Mouse (Mus musculus) hindbrain, postnatal 0 days (tissue): ENCODE measurements around the gene Ccdc6. TPM values are rescaled to one million over a fixed set of nuclear protein-coding genes. Genes with fewer than 3 reads are reported as not detected.
A peak's percentile ranks its signal among the peaks of the same experiment; 100 is the strongest.

ENCODE experiments used
- ATAC-seq: fragments of 200-750 bp; cut with Nextera tagmentation; 2 replicates; pipeline ENCODE4 v1.8.0; 2017; ENCODE audit warnings: mild to moderate bottlenecking, moderate TSS enrichment, moderate library complexity
- DNase-seq: peaks from one replicate; pipeline ENCODE4 v3.0.0-alpha.2; 2015; ENCODE audit warnings: low spot score
- H3K27ac ChIP-seq: fragments of 300-500 bp; sonication (generic); 2 replicates; pipeline ENCODE4 v1.5.1; 2014; ENCODE audit warnings: mild to moderate bottlenecking
- H3K27me3 ChIP-seq: fragments of 300-500 bp; sonication (generic); 2 replicates; pipeline ENCODE4 v1.6.1; 2014; ENCODE audit warnings: low read length, mixed read lengths; ENCODE audit not compliant: insufficient read depth
- H3K36me3 ChIP-seq: fragments of 300-500 bp; sonication (generic); 2 replicates; pipeline ENCODE4 v1.6.1; 2014; ENCODE audit warnings: low read length, mixed read lengths; ENCODE audit not compliant: insufficient read depth
- H3K4me1 ChIP-seq: fragments of 300-500 bp; sonication (generic); 2 replicates; pipeline ENCODE4 v1.6.1; 2014; ENCODE audit warnings: antibody characterized with exemption, low read length, mixed read lengths; ENCODE audit not compliant: insufficient read depth
- H3K4me2 ChIP-seq: fragments of 300-500 bp; sonication (generic); 2 replicates; pipeline ENCODE4 v1.6.1; 2014; ENCODE audit warnings: low read depth, mild to moderate bottlenecking, low read length, moderate library complexity, mixed read lengths
- H3K4me3 ChIP-seq: fragments of 300-500 bp; sonication (generic); 2 replicates; pipeline ENCODE4 v1.5.1; 2014; ENCODE audit warnings: low read length
- H3K9ac ChIP-seq: fragments of 300-500 bp; sonication (generic); replicated peaks from 2 replicates; pipeline ENCODE4 v1.6.1; 2014; ENCODE audit warnings: mild to moderate bottlenecking, low read length, moderate library complexity, mixed read lengths
- H3K9me3 ChIP-seq: fragments of 300-500 bp; sonication (generic); 2 replicates; pipeline ENCODE4 v1.6.1; 2016; ENCODE audit warnings: low read length, mixed read lengths
- CTCF ChIP-seq: IDR thresholded peaks from 2 replicates; pipeline ENCODE4 v1.5.1; 2016; ENCODE audit warnings: antibody characterized with exemption, control low read depth, low read depth
- WGBS: fragments of 180-500 bp; shearing (Covaris S2); extraction: QIAGEN DNeasy Blood & Tissue Kit; methylation state at CpG from one replicate; pipeline ENCODE4 v1.1.7; 2014; 5-methylcytosine and 5-hydroxymethylcytosine counted together
- polyA plus RNA-seq: library from polyadenylated mRNA; unstranded; fragments of >200 nt; fragmentation: Nextera tagmentation; extraction: Ambion mirVana; gene quantifications from 2 replicates; pipeline ENCODE4 v1.2.1, GENCODE M21; 2015
- total RNA-seq: library from RNA; depleted of rRNA; stranded (reverse); fragments of >200 nt; gene quantifications from 2 replicates; pipeline ENCODE4 v1.2.3, GENCODE M21; 2014

Ccdc6 gene
- total and polyA plus RNA-seq, 2 experiments from 2014 or later: 22.9 to 29.7 TPM

GRCm38 (mm10) chr10:70145873-70146272 is 49.0 kb downstream of the Ccdc6 start:
- no peak for TF ChIP-seq CTCF
- Histone ChIP-seq H3K4me1 (peaks cover 4% of the 10 kb centered on the region; the same call in 1 of the 2 replicates), H3K9me3 (no peaks in the 10 kb centered on the region), H3K27me3 (no peaks in the 10 kb centered on the region), H3K27ac (no peak overlapping the region), H3K4me2 (no peak overlapping the region), H3K4me3 (no peak overlapping the region), H3K36me3 (peaks cover 4% of the 10 kb centered on the region), H3K9ac (no peak overlapping the region)
- no peak for ATAC-seq
- DNase-seq: no peak
- 95% methylated on average over 12 of the region's 12 CpGs for WGBS

GRCm38 (mm10) chr10:70149093-70149492 is 52.2 kb downstream of the Ccdc6 start:
- Histone ChIP-seq H3K27ac (no peak overlapping the region), H3K9ac (no peak overlapping the region), H3K27me3 (no peaks in the 10 kb centered on the region), H3K4me3 (no peak overlapping the region), H3K4me1 (peaks cover 4% of the 10 kb centered on the region; the same call in 1 of the 2 replicates), H3K4me2 (no peak overlapping the region), H3K9me3 (no peaks in the 10 kb centered on the region), H3K36me3 (no peaks in the 10 kb centered on the region; the same call in none of the 2 replicates)
- WGBS: 29% methylated on average over 7 of the region's 7 CpGs
- DNase-seq (peak; percentile 44), ATAC-seq (no peak)
- no peak for TF ChIP-seq CTCF

DNA sequence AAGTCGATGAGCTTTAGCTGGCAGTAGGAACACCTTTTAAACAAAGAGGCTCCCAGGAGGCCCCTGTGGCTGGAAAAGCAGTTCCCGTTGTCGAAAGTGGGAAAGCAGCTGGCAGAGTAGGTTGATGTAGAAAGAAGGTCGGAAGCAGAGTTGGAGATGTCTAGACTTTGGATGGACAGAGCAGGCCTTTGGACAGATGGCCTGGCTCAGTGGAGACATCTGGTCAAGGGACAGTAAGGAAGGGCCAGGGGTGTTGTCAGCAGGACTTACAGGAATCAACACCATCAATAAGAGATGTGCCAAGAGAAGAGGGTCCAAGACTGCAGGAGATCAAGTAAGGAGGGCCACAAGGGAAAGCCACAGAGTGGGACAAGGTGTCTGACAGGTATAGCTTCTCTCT is 53.4 kb downstream of the Ccdc6 start:
- Histone ChIP-seq H3K4me1 (peaks cover 4% of the 10 kb centered on the region; the same call in 1 of the 2 replicates), H3K9ac (no peak overlapping the region), H3K27ac (no peak overlapping the region), H3K4me2 (no peak overlapping the region), H3K9me3 (no peaks in the 10 kb centered on the region), H3K36me3 (peaks cover 7% of the 10 kb centered on the region), H3K4me3 (no peak overlapping the region), H3K27me3 (no peaks in the 10 kb centered on the region)
- DNase-seq (no peak), ATAC-seq (no peak)
- no peak for TF ChIP-seq CTCF
- 42% methylated on average over 4 of the region's 4 CpGs for WGBS

GRCm38 (mm10) chr10:70151171-70151570 is 54.2 kb downstream of the Ccdc6 start:
- Histone ChIP-seq H3K4me2 (no peak overlapping the region), H3K27me3 (no peaks in the 10 kb centered on the region), H3K9me3 (no peaks in the 10 kb centered on the region), H3K27ac (no peak overlapping the region), H3K4me3 (no peak overlapping the region), H3K9ac (no peak overlapping the region), H3K4me1 (peaks cover 4% of the 10 kb centered on the region; the same call in 1 of the 2 replicates), H3K36me3 (peaks cover 14% of the 10 kb centered on the region)
- ATAC-seq: no peak
- WGBS: 91% methylated on average over 10 of the region's 10 CpGs
- DNase-seq: no peak
- TF ChIP-seq CTCF: no peak

DNA sequence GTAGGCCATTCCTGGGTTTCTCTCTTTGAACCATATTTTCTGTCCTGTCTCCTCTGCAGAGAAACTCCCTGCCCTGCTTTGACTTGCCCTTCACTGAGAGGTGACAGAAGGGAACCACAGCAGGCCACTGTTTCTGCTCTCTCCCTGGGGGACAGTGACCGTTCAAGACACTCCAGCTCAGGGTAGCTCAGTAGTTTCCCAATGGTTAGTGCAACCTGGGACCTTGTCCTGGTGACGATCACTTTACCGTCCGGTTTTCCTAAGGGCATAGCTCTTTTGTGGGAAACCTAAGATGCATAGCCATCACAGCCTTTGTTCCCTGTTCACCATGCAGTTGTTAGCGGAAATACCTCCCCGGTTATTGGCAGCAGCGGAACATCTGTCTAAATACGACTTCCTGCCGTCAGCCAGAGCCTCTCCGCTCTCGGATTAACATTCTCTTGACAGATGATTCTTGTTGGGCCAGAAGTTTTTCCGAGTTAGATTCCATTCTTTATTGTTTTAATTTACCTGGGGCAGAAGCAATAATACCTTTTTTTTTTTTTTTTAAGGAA is 55.3 kb downstream of the Ccdc6 start:
- 53% methylated on average over 12 of the region's 12 CpGs for whole genome bisulfite sequencing
- DNase-seq (no peak), ATAC-seq (no peak)
- Histone ChIP-seq H3K9me3 (no peaks in the 10 kb centered on the region), H3K27ac (no peak overlapping the region; the same call in 1 of the 2 replicates), H3K27me3 (no peaks in the 10 kb centered on the region), H3K4me1 (peaks cover 4% of the 10 kb centered on the region; the same call in 1 of the 2 replicates), H3K4me2 (no peak overlapping the region), H3K9ac (no peak overlapping the region), H3K36me3 (peaks cover 18% of the 10 kb centered on the region), H3K4me3 (no peak overlapping the region)
- TF ChIP-seq CTCF: no peak

- Histone ChIP-seq H3K27me3 (no peaks in the 10 kb centered on the region), H3K27ac (no peak overlapping the region), H3K36me3 (peaks cover 18% of the 10 kb centered on the region), H3K9me3 (no peaks in the 10 kb centered on the region), H3K4me3 (no peak overlapping the region), H3K4me1 (peaks cover 4% of the 10 kb centered on the region; the same call in 1 of the 2 replicates), H3K9ac (no peak overlapping the region), H3K4me2 (no peak overlapping the region)
- no peak for TF ChIP-seq CTCF
- DNase-seq: no peak
- WGBS: 71% methylated on average over 16 of the region's 16 CpGs
- ATAC-seq: no peak
Measured at GRCm38 (mm10) chr10:70153810-70154209, 56.9 kb downstream of the Ccdc6 start.

- H3K9ac ChIP-seq: no peak overlapping the region
- peak; percentile 54 for TF ChIP-seq CTCF
- ATAC-seq (no peak), DNase-seq (no peak)
- H3K4me1 ChIP-seq: no peaks in the 10 kb centered on the region
- H3K27me3 ChIP-seq: no peaks in the 10 kb centered on the region
- H3K4me3 ChIP-seq: no peak overlapping the region
- H3K9me3 ChIP-seq: no peaks in the 10 kb centered on the region
- 70% methylated on average over 3 of the region's 3 CpGs for WGBS
- peaks cover 18% of the 10 kb centered on the region; the same call in 1 of the 2 replicates for H3K36me3 ChIP-seq
- H3K27ac ChIP-seq: no peak overlapping the region
- no peak overlapping the region for H3K4me2 ChIP-seq
Measured at GRCm38 (mm10) chr10:70156431-70157165, 59.7 kb downstream of the Ccdc6 start.
